Mouse (Mus musculus) heart, adult 2 months (tissue): Measurements from ENCODE around the gene Mdfi. TPM values are rescaled to one million over a fixed set of nuclear protein-coding genes. Genes with fewer than 3 reads are reported as not detected.

Source experiments
- DNase-seq, 2 experiments: peaks; one replicate each; pipeline ENCODE4 v3.0.0; 2021
- H3K27ac ChIP-seq: fragments of 200-600 bp; 2 replicates; pipeline ENCODE4 v1.8.1; 2022
- H3K27me3 ChIP-seq: fragments of 200-500 bp; 2 replicates; pipeline ENCODE4 v1.6.1; 2012; ENCODE audit warnings: mild to moderate bottlenecking, low read length, inconsistent platforms, mixed read lengths; ENCODE audit not compliant: control insufficient read depth, insufficient read depth
- H3K36me3 ChIP-seq: fragments of 200-500 bp; 2 replicates; pipeline ENCODE4 v1.6.1; 2012; ENCODE audit warnings: low read length, inconsistent platforms; ENCODE audit not compliant: control insufficient read depth, insufficient read depth
- H3K4me1 ChIP-seq: fragments of 200-500 bp; 2 replicates; pipeline ENCODE4 v1.6.1; 2011; ENCODE audit warnings: low read length; ENCODE audit not compliant: control insufficient read depth, insufficient read depth
- H3K4me3 ChIP-seq: fragments of 200-600 bp; 2 replicates; pipeline ENCODE4 v1.8.1; 2022
- H3K79me2 ChIP-seq: fragments of 200-500 bp; replicated peaks from 2 replicates; pipeline ENCODE4 v1.6.1; 2012; ENCODE audit warnings: mild to moderate bottlenecking, inconsistent platforms, low read length, moderate library complexity, mixed read lengths; ENCODE audit not compliant: control insufficient read depth, insufficient read depth
- H3K9ac ChIP-seq: fragments of 200-500 bp; 2 replicates; pipeline ENCODE4 v1.6.1; 2012; ENCODE audit warnings: low read depth, mild to moderate bottlenecking, control low read depth, inconsistent platforms, low read length, mixed read lengths
- CTCF ChIP-seq: fragments of 200-600 bp; IDR thresholded peaks from 2 replicates; pipeline ENCODE4 v1.8.1; 2022; ENCODE audit warnings: antibody characterized with exemption, mild to moderate bottlenecking, moderate library complexity
- EP300 ChIP-seq: fragments of 200-500 bp; IDR thresholded peaks from 2 replicates; pipeline ENCODE4 v1.6.1; 2011; ENCODE audit warnings: low read depth, low read length, control low read depth; ENCODE audit not compliant: insufficient read depth
- POLR2A ChIP-seq: fragments of 200-500 bp; IDR thresholded peaks from 2 replicates; pipeline ENCODE4 v1.6.1; 2011; ENCODE audit warnings: mild to moderate bottlenecking, low read depth, low read length, control low read depth; ENCODE audit not compliant: insufficient read depth
- WGBS: fragments of 180-500 bp; shearing (Covaris S2); methylation state at CpG from one replicate; pipeline ENCODE4 v1.1.7; 2018; 5-methylcytosine and 5-hydroxymethylcytosine counted together
- intact Hi-C: fragments of 180-260 bp; cut with DNase I; formaldehyde crosslinking; loops from one replicate; pipeline ENCODE4 v1.15.1; 2025
- long read RNA-seq: library from polyadenylated mRNA; stranded (forward); transcript quantifications from one replicate; pipeline ENCODE4 v2.0.0, GENCODE M21; 2021
- polyA plus RNA-seq: library from polyadenylated mRNA; depleted of rRNA; stranded (reverse); fragments of >200 nt; gene quantifications from 2 replicates; pipeline ENCODE4 v1.2.3, GENCODE M21; 2012; rRNA removed
- total RNA-seq, 2 experiments: library from RNA; stranded (reverse); gene quantifications; 2 replicates each; pipeline ENCODE4 v1.2.3; 2021

Gene Mdfi
- total RNA-seq, result 1 to 10 TPM; 1.8 to 2.0 TPM
- polyA plus RNA-seq, result 9.6 and 11.1 TPM in 2 replicates
- long read RNA-seq, result 0 reads

DNA sequence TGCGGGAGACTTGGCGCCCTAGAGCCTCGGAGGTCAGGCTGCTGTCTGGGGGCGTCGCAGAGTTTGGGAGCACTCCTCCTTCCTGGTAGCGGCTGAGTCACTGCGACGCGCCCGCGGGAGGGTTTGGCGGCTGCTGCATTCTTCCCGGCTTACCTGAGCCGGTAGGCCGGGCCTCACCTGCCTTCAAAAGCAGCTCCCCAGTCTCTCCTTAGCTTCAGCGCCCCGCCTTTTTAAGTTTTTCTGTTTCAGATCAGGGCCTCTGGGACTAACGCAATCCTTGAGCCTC, at the start of gene Mdfi:
TSS of gene Mdfi (minus strand) at position 210 of the 286 bp plus-strand sequence.
- TF ChIP-seq EP300 (no peak), CTCF (no peak)
- Histone ChIP-seq H3K79me2 (no peaks in the 10 kb centered on the region), H3K4me3 (peak within 1 kb of the TSS; percentile 56), H3K27ac (no peak within 1 kb of the TSS), H3K36me3 (no peaks in the 10 kb centered on the region), H3K4me1 (no peaks in the 10 kb centered on the region), H3K27me3 (no peaks in the 10 kb centered on the region), H3K9ac (peak within 1 kb of the TSS; percentile 54)
- no peak for DNase-seq
- WGBS, result 13% methylated on average over 18 of the region's 18 CpGs
- intact Hi-C loops, result no loop called here

DNA sequence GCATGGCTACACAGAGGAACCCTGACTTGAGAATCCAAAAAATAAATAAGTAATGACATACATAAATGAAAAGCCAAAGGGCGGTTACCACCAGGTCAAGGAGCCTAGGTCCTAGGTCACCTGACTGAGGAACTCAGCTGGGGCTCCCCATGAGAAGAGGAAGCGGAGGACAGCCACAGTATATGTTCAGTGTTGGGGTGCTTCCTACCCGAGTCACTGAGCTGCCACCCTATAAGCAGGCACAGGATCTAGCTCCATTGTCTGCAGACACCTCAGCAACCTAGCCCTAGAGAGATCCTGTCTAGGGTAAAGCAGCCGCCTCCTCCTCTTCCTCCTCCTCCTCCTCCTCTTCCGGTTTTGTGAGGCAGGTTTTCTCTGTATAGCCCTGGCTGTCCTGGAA, 48.6 kb upstream of the Mdfi start:
- H3K79me2 ChIP-seq, result no peaks in the 10 kb centered on the region
- WGBS, result 75% methylated on average over 5 of the region's 5 CpGs
- intact Hi-C loops, result no loop called here
- no peak for TF ChIP-seq CTCF
- no peak for TF ChIP-seq POLR2A
- no peak for TF ChIP-seq EP300
- H3K9ac ChIP-seq, result no peak overlapping the region
- DNase-seq, result no peak
- H3K4me3 ChIP-seq, result no peak overlapping the region
- H3K4me1 ChIP-seq, result peaks cover 1% of the 10 kb centered on the region; the same call in 1 of the 2 replicates
- H3K27me3 ChIP-seq, result no peaks in the 10 kb centered on the region
- no peak overlapping the region for H3K27ac ChIP-seq
- H3K36me3 ChIP-seq, result no peaks in the 10 kb centered on the region

DNA sequence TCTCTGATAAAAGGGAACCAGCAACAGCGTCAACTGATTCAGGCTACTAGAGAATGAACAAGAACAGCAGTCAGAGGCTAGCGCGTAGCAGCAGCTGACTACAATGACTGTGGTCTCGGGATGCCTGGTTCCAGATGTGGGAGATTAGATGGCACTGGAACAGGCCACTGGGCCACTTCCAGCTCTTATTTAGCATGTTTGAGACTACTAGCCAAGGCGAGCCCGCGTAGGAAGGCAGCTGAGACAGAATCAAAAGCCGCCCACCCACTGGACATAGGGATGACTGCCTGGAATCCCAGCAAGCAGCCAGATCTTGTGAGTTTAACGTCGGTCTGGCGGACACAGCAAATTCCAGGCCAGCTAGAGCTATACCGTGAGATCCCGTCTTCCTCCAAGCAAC, 46.8 kb upstream of the Mdfi start:
- intact Hi-C loops, result no loop called here
- Histone ChIP-seq H3K27me3 (no peaks in the 10 kb centered on the region), H3K4me1 (peaks cover 3% of the 10 kb centered on the region; the same call in 1 of the 2 replicates), H3K9ac (no peak overlapping the region), H3K36me3 (no peaks in the 10 kb centered on the region), H3K4me3 (no peak overlapping the region), H3K79me2 (no peaks in the 10 kb centered on the region), H3K27ac (no peak overlapping the region)
- TF ChIP-seq POLR2A (no peak), CTCF (no peak), EP300 (no peak)
- no peak for DNase-seq
- 64% methylated on average over 13 of the region's 13 CpGs for WGBS

DNA sequence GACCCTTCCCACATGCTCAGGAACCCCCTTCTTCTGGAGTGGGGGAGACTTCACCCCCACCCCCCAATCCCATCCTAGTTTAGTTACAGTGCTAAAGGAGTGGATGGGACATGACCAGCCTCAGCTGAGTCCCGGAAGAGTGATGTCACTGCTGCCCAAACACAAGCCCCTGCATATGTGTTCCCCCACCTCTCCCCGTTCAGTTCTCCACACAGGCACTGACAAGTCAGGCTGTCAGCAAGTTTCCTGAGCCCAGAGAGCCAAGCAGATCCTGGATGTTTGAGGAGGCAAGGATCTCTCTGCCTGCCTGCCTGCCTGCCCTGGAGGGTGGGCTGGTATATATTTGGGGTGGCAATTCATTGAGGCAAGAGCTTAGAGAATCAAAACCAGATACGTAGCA, 44.7 kb upstream of the Mdfi start:
- TF ChIP-seq CTCF (no peak), EP300 (no peak), POLR2A (no peak)
- H3K4me1 ChIP-seq, result peaks cover 3% of the 10 kb centered on the region; the same call in 1 of the 2 replicates
- H3K36me3 ChIP-seq, result no peaks in the 10 kb centered on the region
- WGBS, result 56% methylated on average over 3 of the region's 3 CpGs
- H3K4me3 ChIP-seq, result no peak overlapping the region
- no peaks in the 10 kb centered on the region for H3K27me3 ChIP-seq
- no peak overlapping the region for H3K27ac ChIP-seq
- intact Hi-C loops, result no loop called here
- DNase-seq, result no peak
- H3K9ac ChIP-seq, result no peak overlapping the region
- no peaks in the 10 kb centered on the region for H3K79me2 ChIP-seq

DNA sequence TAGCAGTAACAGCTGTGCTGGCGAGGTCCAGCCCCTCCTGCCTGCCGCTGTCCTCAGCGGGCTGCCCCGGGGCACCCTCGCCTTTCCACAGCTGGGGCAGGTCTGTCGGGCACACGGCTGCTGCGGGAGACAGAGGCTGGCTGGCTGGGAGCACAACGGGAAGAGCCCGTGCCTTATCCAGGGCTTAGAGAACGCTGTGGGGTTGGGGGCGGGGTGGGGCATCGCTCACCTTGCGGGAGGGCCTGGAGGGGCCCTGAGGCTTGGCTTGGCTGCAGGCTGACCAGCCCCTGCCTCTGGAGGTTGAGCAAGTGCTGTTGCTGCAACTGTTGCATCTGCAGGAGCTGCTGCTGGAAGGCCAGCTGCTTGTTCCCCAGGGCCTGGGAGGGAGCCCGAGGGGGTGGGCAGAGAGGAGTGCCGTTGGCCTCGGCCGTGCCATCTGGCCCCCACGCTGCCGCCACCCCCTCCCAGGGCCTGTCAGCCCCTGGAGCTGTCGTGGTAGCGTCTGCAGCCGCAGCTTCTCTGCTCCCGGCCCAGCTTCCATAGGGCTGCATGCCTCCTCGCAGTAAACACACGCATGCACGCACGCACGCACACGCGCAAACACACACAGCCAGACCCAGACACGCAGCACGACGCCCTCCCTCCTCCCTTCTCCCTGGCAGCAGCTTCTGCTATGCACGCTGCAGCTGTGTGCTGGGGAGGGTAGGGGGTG, 44.0 kb upstream of the Mdfi start:
- TF ChIP-seq POLR2A (no peak), EP300 (no peak), CTCF (no peak)
- peak; percentile 43 to 55 for DNase-seq
- 53% methylated on average over 35 of the region's 35 CpGs for WGBS
- Histone ChIP-seq H3K79me2 (no peaks in the 10 kb centered on the region), H3K27me3 (no peaks in the 10 kb centered on the region), H3K27ac (no peak overlapping the region), H3K9ac (0 out of 2 replicates have a peak overlapping the region, but pooled peaks have one; percentile 18), H3K4me3 (no peak overlapping the region), H3K4me1 (peaks cover 4% of the 10 kb centered on the region; the same call in 1 of the 2 replicates), H3K36me3 (no peaks in the 10 kb centered on the region)
- intact Hi-C loops, result no loop called here

DNA sequence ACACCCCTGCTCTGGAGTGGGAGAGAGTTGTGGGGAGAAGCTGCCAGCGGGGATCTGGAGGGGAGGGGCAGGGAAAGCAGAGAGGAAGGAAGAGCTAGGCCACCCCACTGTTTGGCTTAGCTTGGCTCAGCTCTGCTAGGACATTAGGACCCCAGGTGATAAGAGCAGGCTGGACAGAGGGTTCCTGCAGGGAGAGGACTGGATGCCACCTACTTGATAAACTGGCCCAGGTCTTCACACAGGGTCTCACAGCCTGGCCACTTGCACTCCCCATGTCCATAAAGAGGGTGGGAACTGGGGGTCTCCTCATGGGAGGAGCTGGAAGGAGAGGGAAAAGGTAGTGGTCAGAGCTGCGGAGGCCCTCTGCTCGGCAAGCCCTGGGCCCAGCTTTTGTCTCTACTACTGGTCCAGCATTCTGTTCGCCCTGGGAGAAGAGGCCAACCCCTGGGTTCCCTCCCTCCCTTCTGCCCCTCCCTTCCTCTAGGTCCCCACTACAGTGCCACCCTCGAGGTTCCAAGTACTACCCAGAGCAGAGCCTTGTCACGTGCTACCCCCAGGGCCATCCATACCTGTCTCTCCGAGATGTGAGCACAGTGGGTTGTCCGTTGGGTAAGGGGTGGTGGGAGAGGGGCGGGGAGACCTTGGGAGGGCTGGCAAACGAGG, 43.4 kb upstream of the Mdfi start:
- 71% methylated on average over 10 of the region's 10 CpGs for WGBS
- DNase-seq, result no peak
- Histone ChIP-seq H3K9ac (no peak overlapping the region), H3K27ac (no peak overlapping the region), H3K79me2 (no peaks in the 10 kb centered on the region), H3K36me3 (no peaks in the 10 kb centered on the region), H3K4me1 (peaks cover 5% of the 10 kb centered on the region; the same call in 1 of the 2 replicates), H3K27me3 (no peaks in the 10 kb centered on the region), H3K4me3 (no peak overlapping the region)
- intact Hi-C loops, result no loop called here
- TF ChIP-seq POLR2A (no peak), CTCF (no peak)
